Mouse (Mus musculus): ENCODE results near the gene Sppl2b.

- TF ChIP-seq GATA1 (IDR thresholded peaks at IDR 0.05; ENCODE audit: borderline replicate concordance, low read length) (no peak), FLI1 (IDR thresholded peaks at IDR 0.05; ENCODE audit: low read length) (no peak)
These were observed 21.5 kb downstream of the Sppl2b start for GRCm38 (mm10) chr10:80876594-80876993.
